Comparison of ENCODE assay signal across 21 mouse cellular contexts in the genomic region with DNA sequence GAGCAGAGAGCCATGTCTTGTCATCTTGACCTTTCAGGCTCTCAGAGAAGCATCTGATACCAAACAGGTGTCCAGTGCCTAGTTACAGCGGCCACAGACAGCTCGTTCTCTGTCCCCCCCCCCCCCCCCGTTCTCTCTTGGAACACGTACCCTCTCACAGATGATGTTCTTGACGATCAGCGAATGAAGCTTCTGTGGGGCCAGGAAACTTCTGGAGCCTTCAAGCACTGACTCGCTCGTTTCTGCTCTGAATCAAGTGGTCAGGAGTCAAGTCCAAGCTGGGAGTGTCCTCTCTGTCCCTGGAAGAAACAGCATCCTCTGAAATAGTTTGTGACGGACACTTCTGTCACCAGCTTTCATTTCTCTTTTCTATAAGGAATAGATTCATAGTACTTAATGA.
DNase-seq lines count a peak whose midpoint lies in the region; TF ChIP-seq lines count a peak whose summit lies in the region.
"Had no signal": no experiment of that assay in that cellular context is flagged by ENCODE, and none has a peak within 500 bp of the region (broad histone marks: within the 10 kb centered on the region; RNA-seq: fewer than 3 reads in every experiment).

No protein-coding gene starts in this region.

- H3K36me3 ChIP-seq in myocyte (ENCODE audit: control insufficient read depth, insufficient read depth), result no peaks in the 10 kb centered on the region
- H3K36me3 ChIP-seq: embryonic facial prominence, embryonic 10.5 days; embryonic facial prominence, embryonic 12.5 days; forebrain, embryonic 15.5 days had no signal

- no peak overlapping the region for H3ac ChIP-seq in myocyte (ENCODE audit: control insufficient read depth, insufficient read length)

- no peaks in the 10 kb centered on the region for H3K79me2 ChIP-seq in myocyte (ENCODE audit: control insufficient read depth, insufficient read depth)

- no peak for TF ChIP-seq POLR2A in myocyte (IDR thresholded peaks at IDR 0.05; ENCODE audit: insufficient read length, low read depth)

- no peak overlapping the region for H3K4me3 ChIP-seq in myocyte
- H3K4me3 ChIP-seq: embryonic facial prominence, embryonic 10.5 days; embryonic facial prominence, embryonic 12.5 days; forebrain, embryonic 13.5 days; forebrain, embryonic 15.5 days had no signal

- H3K4me2 ChIP-seq in myocyte (ENCODE audit: low read depth), result peak overlapping the region; percentile 32
- H3K4me2 ChIP-seq: embryonic facial prominence, embryonic 12.5 days; forebrain, embryonic 13.5 days; forebrain, embryonic 15.5 days had no signal

- DNase-seq in gastrocnemius, adult 18-20 months (ENCODE audit: low spot score), result peak; percentile 69
- DNase-seq in gastrocnemius, postnatal 4 days (ENCODE audit: low spot score in 2 of 2), result no peak
- DNase-seq in gastrocnemius, adult 8-10 months (ENCODE audit: low spot score in 2 of 2), result peak; percentile 22 to 33
- DNase-seq in gastrocnemius, postnatal 10 days, result no peak
- no peak for DNase-seq in frontal cortex, postnatal 14 days (ENCODE audit: low spot score in 2 of 2)
- no peak for DNase-seq in left cerebral cortex, adult 9 months (ENCODE audit: low spot score in 2 of 2)
- DNase-seq: adrenal gland, adult 2 months; adrenal gland, postnatal 10 days; adrenal gland, postnatal 25 days; B cell, adult 2 months; cerebellum, adult 11 months; cerebellum, adult 18-20 months; cerebellum, adult 8-10 months; cerebellum, adult 9-11 months; cerebellum, postnatal 14 days; cerebellum, postnatal 36 days had no signal

- H3K27me3 ChIP-seq in myocyte (ENCODE audit: control insufficient read depth, insufficient read depth, insufficient read length), result no peaks in the 10 kb centered on the region
- H3K27me3 ChIP-seq: embryonic facial prominence, embryonic 12.5 days; forebrain, embryonic 13.5 days; forebrain, embryonic 15.5 days had no signal

TF ChIP-seq in myocyte, 11 proteins besides CTCF, POLR2A, EP300 and RAD21:
- TF ChIP-seq MYOD1 (IDR thresholded peaks at IDR 0.05; ENCODE audit: control insufficient read depth in 1 of 3, insufficient read length in 2 of 3, low read depth in 2 of 3) (peak in 1 of 3 experiments; percentile 38), SRF (IDR thresholded peaks at IDR 0.05; ENCODE audit: control insufficient read depth, insufficient read length, low read depth) (no peak)

Comparison
In these comparisons a context has a peak if more than half of its experiments do, and no peak if none do; other contexts are left out.
1. DNase-seq: peak in gastrocnemius, adult 18-20 months (single experiment) and gastrocnemius, adult 8-10 months (2 of 2); none in gastrocnemius, postnatal 4 days (0 of 2), gastrocnemius, postnatal 10 days (single experiment), frontal cortex, postnatal 14 days (0 of 2) and left cerebral cortex, adult 9 months (0 of 2).